Mouse (Mus musculus): ENCODE measurements at regions not wholly inside any gene's neighbourhood (a gene's known extent, or its start where the extent isn't known, plus 50 kb on each side); places are given as distances from the start of the nearest gene placed in this dataset.

DNA sequence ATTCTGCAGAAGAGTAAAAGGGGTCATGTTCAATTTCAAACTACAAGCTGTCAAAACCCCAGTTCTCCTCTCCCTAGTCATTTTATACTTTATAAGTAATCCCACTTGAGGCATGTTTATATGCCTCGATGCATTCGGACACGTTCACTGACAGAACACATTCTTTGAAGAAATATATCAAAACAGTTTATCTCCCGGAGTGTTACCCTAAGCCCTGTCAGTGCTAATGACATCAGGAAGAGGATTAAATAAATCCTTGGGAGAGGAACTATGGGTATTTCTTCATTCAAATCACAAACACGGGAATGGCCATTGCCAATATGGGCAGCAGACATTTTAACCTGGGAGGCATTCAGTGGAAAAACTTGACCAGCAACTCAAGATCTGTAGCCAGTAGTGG, 1208.1 kb upstream of the Adgrl2 start:
- H3K4me1 ChIP-seq (replicated peaks; ENCODE audit: low read depth, low read length), result no peaks in the 10 kb centered on the region
- no peak overlapping the region for H3K4me3 ChIP-seq (replicated peaks; ENCODE audit: low read length)
- no peak for TF ChIP-seq CTCF (conservative IDR thresholded peaks at IDR 0.05; ENCODE audit: low read length)
- H3K9me3 ChIP-seq (ENCODE audit: low read length), result no peaks in the 10 kb centered on the region
- no peaks in the 10 kb centered on the region for H3K36me3 ChIP-seq (ENCODE audit: insufficient read depth, low read length)
- no peaks in the 10 kb centered on the region for H3K27me3 ChIP-seq (ENCODE audit: insufficient read depth, low read length)

- Histone ChIP-seq H3K9me3 (ENCODE audit: low read length) (no peaks in the 10 kb centered on the region), H3K36me3 (ENCODE audit: insufficient read depth, low read length) (no peaks in the 10 kb centered on the region), H3K4me3 (replicated peaks; ENCODE audit: low read length) (no peak overlapping the region), H3K4me1 (replicated peaks; ENCODE audit: low read depth, low read length) (no peaks in the 10 kb centered on the region), H3K27me3 (ENCODE audit: insufficient read depth, low read length) (no peaks in the 10 kb centered on the region)
- TF ChIP-seq CTCF (conservative IDR thresholded peaks at IDR 0.05; ENCODE audit: low read length), result no peak
- TF ChIP-seq NANOG (IDR thresholded peaks at IDR 0.05; ENCODE audit: borderline replicate concordance, low read length), result no peak
- no peak for TF ChIP-seq POU5F1 (IDR thresholded peaks at IDR 0.05; ENCODE audit: borderline replicate concordance, low read length)
These were observed 1215.5 kb upstream of the Adgrl2 start for GRCm38 (mm10) chr3:150205902-150206301.

DNA sequence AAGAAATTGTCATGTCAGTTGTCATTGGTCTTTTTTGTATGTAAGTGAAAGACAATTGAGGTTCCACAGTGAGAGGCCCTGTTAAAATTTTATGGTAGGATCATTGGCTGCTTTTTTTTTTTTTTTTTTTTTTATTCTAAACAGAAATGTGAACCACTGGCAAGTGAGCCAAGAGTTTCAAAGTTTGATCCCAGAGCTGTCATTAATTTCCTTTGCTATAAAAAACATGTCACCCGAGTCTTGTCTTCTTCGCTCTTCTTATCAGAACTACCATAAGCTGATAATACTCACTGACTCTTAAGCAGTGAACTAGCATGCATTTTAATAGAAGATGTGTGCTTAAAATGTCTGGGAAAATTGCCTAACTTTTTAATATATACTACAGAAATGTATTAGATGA, 1204.4 kb upstream of the Adgrl4 start:
- TF ChIP-seq CTCF (conservative IDR thresholded peaks at IDR 0.05; ENCODE audit: low read length) (no peak), POU5F1 (IDR thresholded peaks at IDR 0.05; ENCODE audit: borderline replicate concordance, low read length) (no peak)
- peaks cover 3% of the 10 kb centered on the region; the same call in 1 of the 2 replicates for H3K9me3 ChIP-seq (ENCODE audit: low read length)
- no peak overlapping the region for H3K4me3 ChIP-seq (replicated peaks; ENCODE audit: low read length)
- H3K27me3 ChIP-seq (ENCODE audit: insufficient read depth, low read length), result no peaks in the 10 kb centered on the region
- no peaks in the 10 kb centered on the region for H3K36me3 ChIP-seq (ENCODE audit: insufficient read depth, low read length)
- no peaks in the 10 kb centered on the region for H3K4me1 ChIP-seq (replicated peaks; ENCODE audit: low read depth, low read length)

GRCm38 (mm10) chr3:150236946-150237600, 1200.6 kb upstream of the Adgrl4 start:
- H3K9me3 ChIP-seq (ENCODE audit: low read length), result peaks cover 3% of the 10 kb centered on the region; the same call in 1 of the 2 replicates
- H3K27me3 ChIP-seq (ENCODE audit: insufficient read depth, low read length), result no peaks in the 10 kb centered on the region
- TF ChIP-seq POU5F1 (IDR thresholded peaks at IDR 0.05; ENCODE audit: borderline replicate concordance, low read length) (no peak), NANOG (IDR thresholded peaks at IDR 0.05; ENCODE audit: borderline replicate concordance, low read length) (no peak), CTCF (conservative IDR thresholded peaks at IDR 0.05; ENCODE audit: low read length) (no peak)
- H3K4me3 ChIP-seq (replicated peaks; ENCODE audit: low read length), result no peak overlapping the region
- no peaks in the 10 kb centered on the region for H3K36me3 ChIP-seq (ENCODE audit: insufficient read depth, low read length)
- H3K4me1 ChIP-seq (replicated peaks; ENCODE audit: low read depth, low read length), result no peaks in the 10 kb centered on the region

DNA sequence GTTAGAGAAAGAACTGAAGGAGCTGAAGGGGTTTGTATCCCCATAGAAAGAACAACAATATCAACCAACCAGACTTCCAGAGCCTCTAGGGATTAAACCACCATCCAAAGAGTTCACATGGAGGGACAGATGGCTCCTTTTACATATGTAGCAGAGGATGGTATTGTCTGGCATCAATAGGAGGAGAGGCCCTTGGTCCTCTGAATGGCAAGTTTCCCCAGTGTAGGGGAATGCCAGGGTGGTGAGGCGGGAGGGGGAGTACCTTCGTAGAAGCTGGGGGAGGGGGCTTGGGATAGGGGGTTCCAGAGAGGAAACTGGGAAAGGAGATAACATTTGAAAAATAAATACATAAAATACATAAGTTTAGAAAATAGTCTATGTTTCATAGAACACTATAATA, 1162.6 kb upstream of the Adgrl4 start:
- H3K9me3 ChIP-seq (ENCODE audit: low read length), result no peaks in the 10 kb centered on the region
- H3K4me1 ChIP-seq (replicated peaks; ENCODE audit: low read depth, low read length), result no peaks in the 10 kb centered on the region
- no peaks in the 10 kb centered on the region for H3K36me3 ChIP-seq (ENCODE audit: insufficient read depth, low read length)
- no peaks in the 10 kb centered on the region for H3K27me3 ChIP-seq (ENCODE audit: insufficient read depth, low read length)
- no peak overlapping the region for H3K4me3 ChIP-seq (replicated peaks; ENCODE audit: low read length)
- TF ChIP-seq NANOG (IDR thresholded peaks at IDR 0.05; ENCODE audit: borderline replicate concordance, low read length) (no peak), CTCF (conservative IDR thresholded peaks at IDR 0.05; ENCODE audit: low read length) (no peak), POU5F1 (IDR thresholded peaks at IDR 0.05; ENCODE audit: borderline replicate concordance, low read length) (no peak)

GRCm38 (mm10) chr3:150296057-150296710, 1141.5 kb upstream of the Adgrl4 start:
- no peak for TF ChIP-seq POU5F1 (IDR thresholded peaks at IDR 0.05; ENCODE audit: borderline replicate concordance, low read length)
- TF ChIP-seq CTCF (conservative IDR thresholded peaks at IDR 0.05; ENCODE audit: low read length), result no peak
- no peak for TF ChIP-seq NANOG (IDR thresholded peaks at IDR 0.05; ENCODE audit: borderline replicate concordance, low read length)
- Histone ChIP-seq H3K36me3 (ENCODE audit: insufficient read depth, low read length) (no peaks in the 10 kb centered on the region), H3K4me3 (replicated peaks; ENCODE audit: low read length) (no peak overlapping the region)

DNA sequence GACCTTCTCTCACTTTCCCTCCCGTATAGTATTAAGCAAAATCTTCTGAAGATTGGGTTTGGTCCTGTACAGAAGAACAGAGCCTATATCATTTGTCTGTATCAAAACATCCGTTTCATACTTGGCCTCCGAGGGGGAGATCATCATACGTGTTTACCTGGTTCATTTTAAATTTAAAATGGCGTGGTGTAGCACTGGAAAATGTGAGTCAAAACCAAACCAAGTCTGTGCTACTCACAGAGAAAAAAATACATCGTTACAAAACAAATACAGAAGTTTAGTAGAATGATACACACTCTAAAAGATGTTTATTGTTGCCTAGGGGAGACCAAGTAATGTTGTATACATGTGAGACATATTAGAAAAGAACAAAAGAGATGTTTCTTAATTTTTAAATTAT, 1108.9 kb upstream of the Adgrl4 start:
- H3K36me3 ChIP-seq (ENCODE audit: insufficient read depth, low read length), result no peaks in the 10 kb centered on the region
- no peak overlapping the region for H3K4me3 ChIP-seq (replicated peaks; ENCODE audit: low read length)
- TF ChIP-seq CTCF (conservative IDR thresholded peaks at IDR 0.05; ENCODE audit: low read length) (no peak), NANOG (IDR thresholded peaks at IDR 0.05; ENCODE audit: borderline replicate concordance, low read length) (no peak), POU5F1 (IDR thresholded peaks at IDR 0.05; ENCODE audit: borderline replicate concordance, low read length) (no peak)

More at GRCm38 (mm10) chr3:150296057-150296710, 1141.5 kb upstream of the Adgrl4 start:
- no peaks in the 10 kb centered on the region for H3K4me1 ChIP-seq (replicated peaks; ENCODE audit: low read depth, low read length)
- H3K27me3 ChIP-seq (ENCODE audit: insufficient read depth, low read length), result no peaks in the 10 kb centered on the region
- H3K9me3 ChIP-seq (ENCODE audit: low read length), result no peaks in the 10 kb centered on the region

GRCm38 (mm10) chr3:150352139-150352725, 1085.5 kb upstream of the Adgrl4 start:
- no peak for TF ChIP-seq CTCF (conservative IDR thresholded peaks at IDR 0.05; ENCODE audit: low read length)
- TF ChIP-seq POU5F1 (IDR thresholded peaks at IDR 0.05; ENCODE audit: borderline replicate concordance, low read length), result no peak
- TF ChIP-seq NANOG (IDR thresholded peaks at IDR 0.05; ENCODE audit: borderline replicate concordance, low read length), result no peak
- Histone ChIP-seq H3K27me3 (ENCODE audit: insufficient read depth, low read length) (no peaks in the 10 kb centered on the region), H3K9me3 (ENCODE audit: low read length) (no peaks in the 10 kb centered on the region), H3K4me1 (replicated peaks; ENCODE audit: low read depth, low read length) (no peaks in the 10 kb centered on the region), H3K4me3 (replicated peaks; ENCODE audit: low read length) (no peak overlapping the region), H3K36me3 (ENCODE audit: insufficient read depth, low read length) (no peaks in the 10 kb centered on the region)

More for the DNA sequence above, 1108.9 kb upstream of the Adgrl4 start:
- no peaks in the 10 kb centered on the region for H3K4me1 ChIP-seq (replicated peaks; ENCODE audit: low read depth, low read length)
- no peaks in the 10 kb centered on the region for H3K27me3 ChIP-seq (ENCODE audit: insufficient read depth, low read length)
- H3K9me3 ChIP-seq (ENCODE audit: low read length), result no peaks in the 10 kb centered on the region

Measured in E14TG2a.4 (cell line).